Mouse (Mus musculus) heart, embryonic 12.5 days (tissue): ENCODE measurements around the gene Id3. TPM values are rescaled to one million over a fixed set of nuclear protein-coding genes. Genes with fewer than 3 reads are reported as not detected.

Experiments used
- ATAC-seq: fragments of 200-750 bp; cut with Nextera tagmentation; 2 replicates; pipeline ENCODE4 v1.8.0; 2017; ENCODE audit warnings: moderate TSS enrichment, moderate library complexity; ENCODE audit not compliant: insufficient number of reproducible peaks, low FRiP score
- H3K27ac ChIP-seq: fragments of 300-500 bp; sonication (generic); 2 replicates; pipeline ENCODE4 v1.5.1; 2016; ENCODE audit warnings: mild to moderate bottlenecking, moderate library complexity; ENCODE audit not compliant: poor library complexity, severe bottlenecking
- H3K27me3 ChIP-seq: fragments of 300-500 bp; sonication (generic); replicated peaks from 2 replicates; pipeline ENCODE4 v1.6.1; 2016; ENCODE audit warnings: mild to moderate bottlenecking, moderate library complexity
- H3K36me3 ChIP-seq: fragments of 300-500 bp; sonication (generic); 2 replicates; pipeline ENCODE4 v1.6.1; 2016; ENCODE audit warnings: mild to moderate bottlenecking, moderate library complexity
- H3K4me1 ChIP-seq: fragments of 300-500 bp; sonication (generic); replicated peaks from 2 replicates; pipeline ENCODE4 v1.6.1; 2016; ENCODE audit warnings: mild to moderate bottlenecking
- H3K4me2 ChIP-seq: fragments of 300-500 bp; sonication (generic); 2 replicates; pipeline ENCODE4 v1.6.1; 2016; ENCODE audit warnings: mild to moderate bottlenecking, moderate library complexity
- H3K4me3 ChIP-seq: fragments of 300-500 bp; sonication (generic); 2 replicates; pipeline ENCODE4 v1.5.1; 2016; ENCODE audit warnings: mild to moderate bottlenecking
- H3K9ac ChIP-seq: fragments of 300-500 bp; sonication (generic); 2 replicates; pipeline ENCODE4 v1.6.1; 2016; ENCODE audit warnings: mild to moderate bottlenecking, moderate library complexity
- H3K9me3 ChIP-seq: fragments of 300-500 bp; sonication (generic); replicated peaks from 2 replicates; pipeline ENCODE4 v1.6.1; 2016; ENCODE audit warnings: mild to moderate bottlenecking, moderate library complexity
- WGBS: fragments of 180-500 bp; shearing (Covaris S2); methylation state at CpG from one replicate; pipeline ENCODE4 v1.1.7; 2016; 5-methylcytosine and 5-hydroxymethylcytosine counted together
- polyA plus RNA-seq: library from polyadenylated mRNA; unstranded; fragments of >200 nt; fragmentation: Nextera tagmentation; extraction: Ambion mirVana; gene quantifications from 2 replicates; pipeline ENCODE4 v1.2.1, GENCODE M21; 2016

Gene Id3
- polyA plus RNA-seq, 1 experiment from 2014 or later = 320 TPM

- 1% methylated on average over 15 of the region's 15 CpGs for WGBS
- H3K27me3 ChIP-seq = no peaks in the 10 kb centered on the region
- H3K9ac ChIP-seq = peak overlapping the region; percentile 44; the same call in 1 of the 2 replicates
- H3K4me1 ChIP-seq = peaks cover 53% of the 10 kb centered on the region
- peak overlapping the region; percentile 70 for H3K4me2 ChIP-seq
- H3K4me3 ChIP-seq = peak overlapping the region; percentile 43
- peaks cover 8% of the 10 kb centered on the region; the same call in 1 of the 2 replicates for H3K36me3 ChIP-seq
- peak overlapping the region; percentile 78 for H3K27ac ChIP-seq
- no peaks in the 10 kb centered on the region for H3K9me3 ChIP-seq
- ATAC-seq = peak; percentile 60
Measured at GRCm38 (mm10) chr4:136179998-136180397, 36.7 kb downstream of the Id3 start.

GRCm38 (mm10) chr4:136180408-136181330 is 37.4 kb downstream of the Id3 start:
- ATAC-seq = peak; percentile 90

DNA sequence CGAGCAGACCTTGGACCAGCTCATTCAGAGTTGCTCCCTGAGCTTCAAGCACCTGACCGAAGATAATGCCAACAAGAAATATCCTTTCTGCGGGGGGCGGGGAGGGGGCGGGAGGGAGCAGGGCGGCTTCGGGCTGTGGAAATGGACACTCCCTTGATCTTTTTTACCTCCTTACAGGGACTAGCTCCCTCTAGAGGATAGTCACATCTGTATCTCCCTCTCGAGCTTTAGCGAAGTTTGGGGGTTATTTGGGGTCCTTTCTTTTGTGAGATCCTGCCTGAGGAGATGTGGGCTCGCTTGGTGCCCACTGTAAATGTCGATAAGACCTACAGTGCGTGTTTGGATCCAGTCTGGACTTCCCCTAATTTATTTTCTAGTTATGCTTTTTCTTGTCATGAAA is 38.1 kb downstream of the Id3 start:
- Histone ChIP-seq H3K4me1 (peaks cover 43% of the 10 kb centered on the region), H3K4me2 (peak overlapping the region; percentile 70), H3K36me3 (peaks cover 13% of the 10 kb centered on the region), H3K27ac (no peak overlapping the region), H3K9ac (0 out of 2 replicates have a peak overlapping the region, but pooled peaks have one; percentile 44), H3K9me3 (no peaks in the 10 kb centered on the region), H3K4me3 (peak overlapping the region; percentile 43), H3K27me3 (no peaks in the 10 kb centered on the region)
- no peak for ATAC-seq
- WGBS = 26% methylated on average over 12 of the region's 12 CpGs

More at GRCm38 (mm10) chr4:136180408-136181330, 37.4 kb downstream of the Id3 start:
- Histone ChIP-seq H3K4me3 (peak overlapping the region; percentile 43), H3K36me3 (peaks cover 8% of the 10 kb centered on the region; the same call in 1 of the 2 replicates), H3K9me3 (no peaks in the 10 kb centered on the region), H3K9ac (peak overlapping the region; percentile 44; the same call in 1 of the 2 replicates), H3K27ac (peak overlapping the region; percentile 78), H3K4me2 (peak overlapping the region; percentile 70), H3K27me3 (no peaks in the 10 kb centered on the region), H3K4me1 (peaks cover 49% of the 10 kb centered on the region)
- 11% methylated on average over 23 of the region's 23 CpGs for WGBS

DNA sequence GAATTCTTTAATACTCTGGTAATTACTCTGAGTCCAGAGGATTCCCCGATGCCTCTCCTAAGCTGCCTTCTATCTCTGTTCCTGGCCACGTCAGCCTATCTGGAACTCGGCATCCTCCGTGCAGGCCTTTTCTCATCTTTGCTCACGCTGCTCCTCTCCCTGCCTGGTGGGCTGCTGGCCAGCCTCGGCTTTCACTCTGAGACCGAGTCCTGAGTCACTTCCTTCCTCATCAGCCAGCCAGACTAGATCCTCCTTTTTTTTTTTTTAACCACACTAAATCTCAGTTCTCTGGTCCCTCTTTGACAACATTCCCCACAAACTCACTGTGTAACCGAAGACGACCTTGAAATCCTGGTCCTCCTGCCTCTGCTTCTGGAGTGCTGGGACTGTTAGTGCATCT is 42.1 kb downstream of the Id3 start:
- Histone ChIP-seq H3K9me3 (no peaks in the 10 kb centered on the region), H3K4me3 (no peak overlapping the region), H3K36me3 (peaks cover 43% of the 10 kb centered on the region), H3K4me1 (peaks cover 24% of the 10 kb centered on the region), H3K9ac (no peak overlapping the region), H3K27ac (peak overlapping the region; percentile 56; the same call in 1 of the 2 replicates), H3K27me3 (no peaks in the 10 kb centered on the region), H3K4me2 (no peak overlapping the region)
- no peak for ATAC-seq
- 42% methylated on average over 9 of the region's 9 CpGs for WGBS

- Histone ChIP-seq H3K9me3 (no peaks in the 10 kb centered on the region), H3K4me2 (no peak overlapping the region), H3K9ac (no peak overlapping the region), H3K4me1 (peaks cover 21% of the 10 kb centered on the region), H3K27ac (no peak overlapping the region), H3K27me3 (no peaks in the 10 kb centered on the region), H3K36me3 (peaks cover 45% of the 10 kb centered on the region), H3K4me3 (no peak overlapping the region)
- ATAC-seq = no peak
- 82% methylated on average over 8 of the region's 8 CpGs for whole genome bisulfite sequencing
Measured at GRCm38 (mm10) chr4:136186315-136186714, 43.0 kb downstream of the Id3 start.

DNA sequence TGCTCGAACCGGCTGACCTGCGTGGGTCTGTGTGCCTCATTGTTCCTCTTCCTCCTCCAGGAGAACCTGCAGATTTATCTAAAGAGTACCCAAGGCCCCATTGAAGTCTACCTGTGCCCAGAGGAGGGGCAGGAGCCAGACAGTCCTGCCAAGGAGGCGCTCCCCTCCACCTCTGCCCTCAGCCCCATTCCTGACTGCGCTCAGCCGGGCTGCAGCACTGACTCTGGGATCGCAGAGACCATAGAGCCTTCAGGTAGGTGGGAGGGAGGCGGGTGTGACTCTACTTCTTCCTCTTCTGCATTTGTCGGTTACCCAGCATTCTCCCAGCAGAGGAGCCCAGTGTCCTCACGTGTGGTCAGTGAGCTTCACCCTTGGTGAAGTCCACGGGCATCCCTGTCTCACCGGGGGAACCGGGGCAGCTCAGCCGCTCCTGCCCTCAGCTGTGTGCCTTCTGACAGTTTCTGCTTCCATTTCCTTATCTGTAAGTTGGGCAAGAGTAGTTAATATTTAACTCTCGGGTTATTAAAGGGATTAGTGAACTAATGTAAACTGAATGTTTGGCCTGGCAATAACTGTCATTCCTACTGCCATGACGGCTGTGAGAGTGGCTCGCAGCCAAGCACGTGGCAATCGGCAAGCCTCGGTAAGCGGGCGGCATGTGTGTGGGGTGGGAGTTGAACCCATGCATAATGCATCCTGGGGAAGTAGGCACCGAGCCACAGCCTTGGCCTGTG is 43.6 kb downstream of the Id3 start:
- ATAC-seq = no peak
- H3K4me1 ChIP-seq = peaks cover 22% of the 10 kb centered on the region

DNA sequence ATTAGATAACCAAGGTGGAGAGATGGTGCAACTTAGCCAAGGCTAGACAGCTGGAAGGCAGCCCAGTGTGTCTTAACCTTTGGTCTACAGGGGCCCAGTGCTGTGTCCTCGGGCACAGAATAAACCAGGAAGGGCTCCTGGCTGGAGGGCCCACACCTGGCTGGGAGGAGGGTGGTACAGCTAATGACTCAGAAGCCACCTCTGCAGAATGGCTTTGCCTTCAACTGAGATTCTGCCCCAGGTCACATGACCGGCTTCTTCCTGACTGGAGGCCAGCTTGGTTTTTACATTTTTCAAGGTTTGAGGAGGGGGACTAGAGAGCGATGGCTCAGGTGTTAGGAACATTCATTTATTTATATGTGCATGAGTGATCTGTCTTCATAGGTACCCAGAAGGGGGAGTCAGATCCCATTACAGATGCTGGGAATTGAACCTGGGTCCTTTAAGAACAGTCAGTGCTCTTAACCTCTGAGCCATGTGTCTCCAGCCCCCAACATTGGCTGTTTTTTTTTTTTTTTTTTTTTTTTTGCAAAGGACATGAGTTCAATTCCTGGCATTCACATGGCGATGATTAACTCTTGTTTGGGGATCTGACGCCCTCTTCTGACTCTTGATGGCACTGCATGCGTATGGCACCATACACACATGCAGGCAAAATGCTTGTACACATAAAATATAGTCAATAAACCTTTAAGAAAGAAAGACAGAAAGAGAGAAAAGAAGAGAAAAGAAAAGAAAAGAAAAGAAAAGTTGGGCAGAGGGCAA is 45.9 kb downstream of the Id3 start:
- Histone ChIP-seq H3K4me3 (no peak overlapping the region), H3K4me2 (no peak overlapping the region), H3K9me3 (no peaks in the 10 kb centered on the region), H3K4me1 (peaks cover 42% of the 10 kb centered on the region), H3K27ac (no peak overlapping the region), H3K9ac (no peak overlapping the region), H3K36me3 (peaks cover 61% of the 10 kb centered on the region), H3K27me3 (no peaks in the 10 kb centered on the region)
- 81% methylated on average over 6 of the region's 6 CpGs for WGBS
- no peak for ATAC-seq

More for the DNA sequence above, 43.6 kb downstream of the Id3 start:
- Histone ChIP-seq H3K36me3 (peaks cover 51% of the 10 kb centered on the region), H3K4me3 (no peak overlapping the region), H3K9me3 (no peaks in the 10 kb centered on the region), H3K9ac (no peak overlapping the region), H3K27ac (no peak overlapping the region), H3K27me3 (no peaks in the 10 kb centered on the region), H3K4me2 (no peak overlapping the region)
- 87% methylated on average over 23 of the region's 23 CpGs for WGBS

- peak; percentile 84 for ATAC-seq
- Histone ChIP-seq H3K4me1 (peaks cover 49% of the 10 kb centered on the region), H3K27me3 (no peaks in the 10 kb centered on the region), H3K4me3 (no peak overlapping the region), H3K9me3 (no peaks in the 10 kb centered on the region), H3K4me2 (no peak overlapping the region), H3K36me3 (peaks cover 58% of the 10 kb centered on the region), H3K27ac (no peak overlapping the region), H3K9ac (no peak overlapping the region)
- WGBS = 68% methylated on average over 8 of the region's 8 CpGs
Measured at GRCm38 (mm10) chr4:136189912-136190311, 46.6 kb downstream of the Id3 start.

DNA sequence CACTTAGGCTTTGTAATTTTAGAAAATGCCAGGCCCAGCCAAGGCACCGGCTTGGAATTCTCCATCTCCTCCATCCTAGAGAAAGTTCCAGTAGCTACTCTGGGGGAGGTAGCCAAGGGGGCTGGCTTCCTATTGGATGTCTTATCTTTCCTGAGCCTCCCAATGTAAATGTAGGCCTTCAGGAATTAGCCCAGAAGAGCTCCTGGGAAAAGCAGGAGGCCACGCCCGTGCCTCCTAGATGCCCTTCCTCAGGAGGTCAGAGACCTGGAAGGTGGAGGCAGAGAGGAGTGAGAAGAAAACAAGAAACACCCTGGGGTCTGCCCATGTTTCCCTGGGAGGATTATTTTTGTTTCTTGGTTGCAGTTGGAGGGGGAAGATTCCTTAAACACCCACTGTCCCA is 50.3 kb downstream of the Id3 start:
- ATAC-seq = no peak
- H3K4me3 ChIP-seq = no peak overlapping the region
- 58% methylated on average over 3 of the region's 3 CpGs for WGBS
- H3K4me1 ChIP-seq = peaks cover 55% of the 10 kb centered on the region
- no peak overlapping the region for H3K27ac ChIP-seq
- no peak overlapping the region; the same call in 1 of the 2 replicates for H3K9ac ChIP-seq
- no peak overlapping the region for H3K4me2 ChIP-seq
- no peaks in the 10 kb centered on the region for H3K27me3 ChIP-seq
- H3K9me3 ChIP-seq = no peaks in the 10 kb centered on the region
- peaks cover 31% of the 10 kb centered on the region for H3K36me3 ChIP-seq

DNA sequence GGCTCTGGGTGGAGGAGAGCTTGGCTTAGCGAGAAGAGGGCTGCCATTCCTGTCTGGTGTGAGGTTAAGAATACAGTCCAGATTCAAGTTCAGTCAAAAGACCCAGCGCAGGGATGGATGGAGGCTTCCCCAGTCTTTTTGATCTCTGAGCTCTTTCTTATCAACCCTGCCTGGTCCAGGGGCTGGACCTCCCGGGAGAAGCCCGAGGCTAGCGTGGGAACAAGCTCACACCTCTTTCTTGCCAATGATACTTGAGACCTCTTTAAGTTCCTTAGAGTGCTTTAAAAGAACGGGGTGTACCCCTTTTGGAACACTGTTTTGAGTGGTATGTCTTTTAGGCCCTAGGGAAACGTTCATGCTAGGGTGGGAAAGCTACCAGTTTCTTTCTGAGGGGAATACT is 51.7 kb downstream of the Id3 start:
- ATAC-seq = no peak
- Histone ChIP-seq H3K36me3 (peaks cover 25% of the 10 kb centered on the region), H3K4me3 (no peak overlapping the region), H3K9me3 (no peaks in the 10 kb centered on the region), H3K27me3 (no peaks in the 10 kb centered on the region), H3K27ac (no peak overlapping the region), H3K4me1 (peaks cover 50% of the 10 kb centered on the region), H3K9ac (no peak overlapping the region), H3K4me2 (no peak overlapping the region)
- WGBS = 14% methylated on average over 7 of the region's 7 CpGs
